Mouse (Mus musculus) adrenal gland (tissue): ENCODE results near the gene Baz1b.
"Not testable (repeated sequence)": the region's sequence is repeated elsewhere in the genome, so short reads cannot be mapped to it uniquely, and the experiment has no call there.

Experiments
- intact Hi-C: fragments of 180-260 bp; cut with DNase I; formaldehyde crosslinking; loops from one replicate; pipeline ENCODE4 v1.15.1; 2025

The Baz1b gene

DNA sequence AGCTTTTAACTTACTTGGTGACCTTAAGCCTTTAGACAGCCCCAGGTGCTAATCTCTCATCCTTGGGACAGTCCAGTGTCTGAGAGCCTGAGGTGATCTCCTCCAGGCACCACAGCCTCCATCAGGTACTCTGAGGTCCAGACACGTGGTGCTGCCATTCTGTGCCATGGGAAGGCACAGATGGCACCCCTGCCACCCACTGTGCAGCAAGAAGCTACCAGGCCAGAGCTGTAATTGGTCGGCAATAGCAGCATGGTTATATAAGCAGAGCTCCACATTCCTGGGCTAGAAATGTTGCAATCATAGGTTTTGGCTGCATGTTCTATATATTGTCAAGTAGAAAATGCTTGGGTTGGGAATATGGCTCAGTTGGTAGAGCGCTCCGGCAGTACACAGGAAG, 8.1 kb upstream of the Baz1b start:
- intact Hi-C loops = no loop called here

DNA sequence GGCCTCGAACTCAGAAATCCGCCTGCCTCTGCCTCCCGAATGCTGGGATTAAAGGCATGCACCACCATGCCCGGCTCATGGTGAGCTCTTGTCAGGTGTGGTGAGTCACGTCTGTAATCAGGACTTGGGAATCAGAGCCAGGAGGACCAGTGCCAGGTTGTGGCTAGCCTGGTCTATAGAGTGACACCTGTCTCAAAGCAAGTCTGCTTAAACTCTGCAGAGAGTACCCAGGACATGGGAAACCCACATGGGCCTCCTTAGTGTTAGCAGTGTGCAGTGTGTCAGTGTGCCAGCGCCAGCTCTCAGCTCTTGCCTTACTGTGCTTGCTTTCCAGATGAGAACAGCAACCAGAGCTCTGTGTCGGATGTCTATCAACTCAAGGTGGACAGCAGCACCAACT, 7.4 kb upstream of the Baz1b start:
- intact Hi-C loops = loop anchor here (10.0 kb wide), 1 partner anchor 165 kb away; no protein-coding TSS in a partner anchor

DNA sequence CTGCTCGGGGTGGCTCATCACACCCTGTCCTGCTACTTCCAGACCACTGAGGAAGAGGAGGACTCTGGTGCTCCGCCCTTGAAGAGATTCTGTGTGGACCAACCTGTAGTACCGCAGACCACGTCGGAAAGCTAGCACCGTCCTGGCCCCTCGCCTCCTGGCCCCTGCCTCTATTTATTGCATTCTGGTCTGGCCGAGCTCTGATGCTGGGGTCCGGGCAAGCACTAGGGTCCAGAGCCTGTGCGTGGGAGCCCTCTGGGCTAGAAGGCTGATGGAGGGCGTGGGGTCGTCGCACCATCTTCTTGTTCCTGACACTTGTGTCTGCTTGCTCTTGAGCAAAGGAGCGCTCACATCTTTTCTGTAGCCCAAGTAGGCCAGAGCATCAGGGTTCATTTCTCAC, 6.3 kb upstream of the Baz1b start:
- intact Hi-C loops = loop anchor here (10.0 kb wide), 1 partner anchor 166 kb away; no protein-coding TSS in a partner anchor

DNA sequence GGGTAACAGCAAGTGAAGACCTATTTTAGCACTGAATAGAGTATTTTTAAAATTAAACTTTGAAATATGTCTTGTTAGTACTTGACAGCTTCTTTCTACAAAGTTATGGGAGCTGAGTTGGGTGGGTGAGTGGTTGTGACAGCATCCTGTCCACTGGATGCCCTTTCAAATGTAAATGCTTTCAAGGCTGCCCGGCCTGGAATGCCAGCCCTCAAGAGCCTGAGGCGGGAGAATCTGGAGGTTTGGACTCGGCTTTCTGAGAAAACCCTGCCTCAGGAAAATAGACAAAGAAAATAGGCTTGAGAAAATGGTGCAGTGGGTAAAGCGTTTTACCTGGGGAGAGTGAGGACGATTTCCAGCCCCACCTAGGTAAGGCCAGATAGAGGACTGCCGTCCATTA, 5.3 kb upstream of the Baz1b start:
- intact Hi-C loops = loop anchor here (10.0 kb wide), 1 partner anchor 167 kb away; no protein-coding TSS in a partner anchor

DNA sequence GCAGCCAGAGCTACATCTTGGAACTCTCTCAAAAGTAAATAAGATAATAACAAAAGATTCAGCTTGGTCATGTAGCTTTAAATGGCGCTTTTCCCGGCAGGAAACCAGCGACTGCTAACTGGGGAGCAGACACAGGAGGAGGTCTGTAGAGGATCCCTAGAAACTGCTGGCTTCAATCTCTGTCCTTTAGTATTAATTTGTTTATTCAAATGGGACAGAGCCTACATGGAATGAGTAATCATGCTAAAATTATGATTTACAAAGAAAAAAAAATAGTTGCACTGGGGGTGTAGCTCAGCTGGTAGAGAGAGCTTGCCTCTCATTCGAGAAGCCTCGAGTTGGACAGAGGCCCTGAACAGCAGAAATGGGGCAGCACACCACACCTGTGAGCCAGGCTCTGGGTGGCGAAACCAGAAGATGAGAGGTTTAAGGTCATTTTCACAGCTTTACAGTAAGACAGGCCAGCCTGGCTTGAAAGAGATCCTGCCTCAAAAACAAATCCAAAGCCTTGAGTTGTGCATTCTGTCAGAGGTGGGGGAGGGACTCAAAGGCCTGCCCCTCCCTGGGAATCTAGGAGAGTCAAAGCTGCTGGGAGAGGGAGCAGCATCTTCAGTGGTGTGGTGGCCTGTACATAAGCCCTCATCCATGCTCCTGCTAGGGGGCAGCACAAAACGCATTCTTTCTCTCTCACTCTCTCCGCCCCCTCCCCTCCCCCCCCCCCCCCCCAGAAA, 3.8 kb upstream of the Baz1b start:
- intact Hi-C loops = loop anchor here (10.0 kb wide), 1 partner anchor 168 kb away; no protein-coding TSS in a partner anchor

DNA sequence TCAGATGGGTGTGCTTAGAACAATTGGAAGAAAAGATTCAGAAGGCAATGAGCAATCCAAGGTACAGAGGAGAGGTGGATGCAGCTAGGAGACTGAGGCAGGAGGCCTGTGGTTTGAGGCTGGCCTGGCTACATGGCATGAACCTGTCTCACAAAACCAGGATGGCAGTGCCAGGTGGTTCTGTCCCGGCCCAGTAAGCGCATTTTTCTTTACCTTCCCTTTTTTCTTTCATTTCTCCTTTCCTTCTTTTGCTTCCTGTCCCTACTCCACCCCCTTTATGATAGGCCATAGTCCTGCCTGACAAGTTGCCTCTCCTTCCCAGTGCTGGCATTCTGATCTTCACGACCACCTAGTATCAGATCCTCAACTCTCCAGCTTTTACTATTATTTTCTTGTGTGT, 2.0 kb upstream of the Baz1b start:
- intact Hi-C loops = loop anchor here (10.0 kb wide), 1 partner anchor 170 kb away; no protein-coding TSS in a partner anchor

DNA sequence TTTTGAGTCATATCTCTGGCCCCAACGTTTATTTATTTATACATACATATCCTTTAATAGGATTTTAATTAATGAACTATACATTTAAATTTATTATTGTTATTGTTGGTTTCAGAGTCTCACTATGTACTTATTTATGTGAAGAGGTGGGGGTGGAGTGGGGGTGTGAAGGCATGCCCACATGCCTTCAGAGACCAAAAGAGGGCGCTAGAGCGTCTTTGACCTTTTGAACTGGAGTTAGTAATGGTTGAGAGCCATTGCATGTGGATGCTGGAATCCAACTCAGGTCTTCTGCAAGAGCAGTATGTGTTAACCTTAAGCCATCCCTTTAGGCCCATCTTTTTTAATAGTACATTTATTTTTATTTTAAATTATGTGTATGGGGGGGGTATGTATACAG, 1.5 kb upstream of the Baz1b start:
- intact Hi-C loops = loop anchor here (10.0 kb wide), 1 partner anchor 171 kb away; no protein-coding TSS in a partner anchor

DNA sequence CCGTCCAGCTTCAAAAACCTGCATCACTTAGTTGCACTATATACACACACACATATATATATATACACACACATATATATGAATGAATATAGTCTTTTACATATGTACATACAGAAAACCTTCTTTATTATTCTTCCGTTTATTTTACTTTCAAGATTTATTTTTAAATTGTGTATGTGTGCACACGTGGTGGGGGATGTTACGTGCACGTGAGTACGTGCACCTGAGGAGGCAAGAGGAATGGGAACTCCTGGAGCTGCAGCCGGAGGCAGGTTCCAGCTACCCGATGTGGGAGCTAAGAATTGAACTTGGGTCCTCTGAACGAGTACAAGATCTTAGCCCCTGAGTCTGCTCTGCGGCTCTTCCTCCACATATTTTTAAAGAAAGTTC, 838 bp upstream of the Baz1b start:
- intact Hi-C loops = loop anchor here (10.0 kb wide), 1 partner anchor 171 kb away; no protein-coding TSS in a partner anchor

DNA sequence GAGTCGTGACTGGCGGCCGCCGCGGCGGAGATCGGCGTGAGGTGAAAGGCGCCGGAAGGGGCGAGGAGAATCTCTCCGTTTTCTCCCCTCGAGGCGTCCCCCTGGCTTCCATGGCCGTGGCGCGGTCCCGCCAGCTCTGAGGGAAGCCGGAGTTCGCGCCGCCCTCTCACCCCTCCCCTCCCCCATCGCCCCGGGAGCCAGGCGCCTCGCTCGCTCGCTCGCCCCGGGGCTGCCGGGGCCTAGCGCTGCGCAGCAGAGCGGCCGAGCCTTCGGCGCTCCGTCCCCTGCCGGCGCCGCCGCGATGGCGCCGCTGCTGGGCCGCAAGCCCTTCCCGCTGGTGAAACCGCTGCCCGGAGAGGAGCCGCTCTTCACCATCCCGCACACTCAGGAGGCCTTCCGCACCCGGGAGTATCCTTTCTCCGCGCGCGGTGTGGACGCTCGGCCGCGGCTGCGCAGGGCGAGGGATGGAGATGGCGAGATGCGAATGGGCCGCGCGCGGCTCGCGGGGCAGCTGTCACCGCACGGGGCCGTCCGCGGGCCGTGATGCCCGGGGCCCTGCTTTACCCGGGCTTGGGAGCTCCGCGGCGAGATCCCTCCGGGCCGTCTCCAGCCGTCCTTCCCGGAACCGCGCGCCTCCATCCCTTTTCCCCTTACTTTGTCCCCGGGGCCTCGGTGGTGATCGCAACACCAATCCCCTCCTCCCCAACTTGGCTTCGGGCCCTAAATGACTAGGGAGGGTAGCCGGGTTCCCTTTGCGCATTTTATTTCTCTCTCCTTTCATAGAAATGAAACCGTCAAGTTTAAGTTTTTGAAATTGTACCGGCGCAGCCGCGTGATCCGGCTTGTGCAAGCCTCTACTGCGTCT, 517 bp downstream of the Baz1b start:
- intact Hi-C loops = loop anchor here (10.0 kb wide), 1 partner anchor 173 kb away; no protein-coding TSS in a partner anchor

DNA sequence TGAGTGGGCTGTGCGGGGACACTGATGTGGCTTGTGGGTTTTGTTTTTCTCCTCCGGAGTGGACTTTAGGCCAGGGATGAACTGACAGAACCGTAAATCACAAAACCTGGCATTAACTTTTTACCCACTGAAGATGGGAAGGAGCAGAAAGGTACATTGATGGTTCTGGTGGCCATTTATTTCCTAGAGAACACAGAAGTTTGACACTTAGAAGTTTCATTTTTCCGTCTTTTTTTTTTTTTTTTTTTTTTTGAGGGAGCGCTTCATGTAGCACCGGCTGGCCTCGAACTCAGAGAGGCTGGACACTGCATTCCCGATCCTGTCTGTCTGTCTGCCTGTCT, 1.1 kb downstream of the Baz1b start:
- intact Hi-C loops = loop anchor here (10.0 kb wide), 1 partner anchor 173 kb away; no protein-coding TSS in a partner anchor

DNA sequence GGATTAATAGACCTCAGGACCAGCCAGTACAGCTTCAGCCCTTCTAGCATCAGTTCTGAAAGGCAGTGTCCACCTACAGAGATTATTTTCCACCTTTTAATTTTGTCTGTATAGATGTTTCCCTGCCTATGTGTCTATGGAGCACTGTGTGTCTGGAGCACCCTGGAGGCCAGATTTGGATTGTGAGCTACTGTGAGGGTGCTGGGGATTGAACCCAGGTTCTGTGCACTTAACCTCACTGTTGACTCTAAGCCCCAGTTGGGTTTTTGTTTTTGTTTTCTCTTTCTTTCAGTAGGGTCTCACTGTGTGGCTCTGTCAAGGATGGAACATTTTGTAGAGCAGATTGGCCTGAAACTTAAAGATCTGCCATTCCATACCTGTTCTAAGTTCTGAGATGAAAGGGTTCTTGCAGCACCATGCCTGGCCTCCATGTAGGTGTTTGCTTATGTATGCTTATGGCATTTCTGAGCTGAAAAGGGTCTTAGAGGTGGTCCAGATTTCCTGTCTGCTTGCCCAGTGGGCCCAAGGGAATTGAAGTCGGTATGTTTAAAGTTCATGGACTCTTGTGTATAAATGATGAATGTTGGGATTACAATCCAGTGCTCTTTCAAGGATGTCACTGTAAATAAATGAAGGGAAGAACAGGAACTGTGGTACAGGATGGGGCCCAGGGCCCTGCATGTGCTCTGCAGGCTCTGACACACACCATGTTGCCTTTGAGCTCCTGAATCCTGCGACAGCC, 2.4 kb downstream of the Baz1b start:
- intact Hi-C loops = loop anchor here (2.0 to 10.0 kb wide), 3 partner anchors 37 to 175 kb away; no protein-coding TSS in a partner anchor

DNA sequence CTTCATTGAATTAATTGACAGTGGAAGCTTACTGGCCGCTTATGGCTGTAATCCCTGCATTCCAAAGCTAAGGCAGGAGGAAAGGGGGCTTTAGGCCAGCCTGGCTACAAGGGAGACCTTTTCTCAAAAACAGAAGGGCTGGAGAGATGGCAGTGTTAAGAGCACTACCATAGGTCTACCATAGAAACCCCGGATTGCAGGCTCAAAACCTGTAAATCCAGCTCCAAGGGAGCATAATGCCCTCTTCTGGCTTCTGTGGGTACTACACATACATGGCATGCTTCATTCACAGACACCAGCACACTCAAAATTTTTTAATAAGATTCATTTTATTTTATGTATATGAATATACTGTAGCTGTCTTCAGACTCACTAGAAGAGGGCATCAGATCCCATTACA, 4.6 kb downstream of the Baz1b start:
- intact Hi-C loops = loop anchor here (2.0 to 5.0 kb wide), 2 partner anchors 39 to 73 kb away; no protein-coding TSS in a partner anchor

DNA sequence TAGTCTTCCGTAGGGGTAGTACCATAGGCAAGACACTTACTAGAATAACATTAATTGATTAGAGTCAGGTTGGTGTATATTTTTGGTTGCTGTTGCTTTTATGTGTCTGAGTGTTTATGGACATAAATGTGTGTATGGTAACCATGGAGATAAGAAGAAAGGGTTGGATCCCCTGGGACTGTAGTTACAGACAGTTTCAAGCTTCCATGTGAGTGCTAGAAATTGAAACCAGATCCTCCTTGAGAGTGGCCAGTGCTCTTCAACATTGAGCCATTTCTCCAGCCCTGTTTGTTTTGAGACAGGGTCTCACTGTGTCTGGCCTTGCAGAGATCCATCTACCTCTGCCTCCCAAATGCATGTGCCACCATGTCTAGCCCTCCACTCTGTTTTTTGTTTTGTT, 5.4 kb downstream of the Baz1b start:
- intact Hi-C loops = loop anchor here (5.0 kb wide), 1 partner anchor 40 kb away; no protein-coding TSS in a partner anchor

DNA sequence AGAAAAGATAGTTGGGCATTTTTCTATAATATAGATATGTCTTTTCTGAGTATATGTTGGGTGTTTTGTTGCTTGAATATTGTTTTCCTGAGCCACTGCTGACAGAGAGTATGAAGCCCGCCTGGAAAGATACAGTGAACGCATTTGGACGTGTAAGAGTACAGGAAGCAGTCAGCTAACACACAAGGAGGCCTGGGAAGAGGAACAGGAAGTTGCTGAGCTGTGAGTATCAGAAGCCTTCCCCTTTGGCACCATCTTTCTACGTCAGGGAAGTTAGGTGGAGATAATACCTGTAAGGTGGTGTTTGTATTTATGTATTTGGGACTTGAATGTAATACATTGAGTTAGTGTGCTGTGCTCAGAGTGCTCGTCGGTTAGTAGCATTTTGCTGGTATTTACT, 9.3 kb downstream of the Baz1b start:
- intact Hi-C loops = no loop called here

DNA sequence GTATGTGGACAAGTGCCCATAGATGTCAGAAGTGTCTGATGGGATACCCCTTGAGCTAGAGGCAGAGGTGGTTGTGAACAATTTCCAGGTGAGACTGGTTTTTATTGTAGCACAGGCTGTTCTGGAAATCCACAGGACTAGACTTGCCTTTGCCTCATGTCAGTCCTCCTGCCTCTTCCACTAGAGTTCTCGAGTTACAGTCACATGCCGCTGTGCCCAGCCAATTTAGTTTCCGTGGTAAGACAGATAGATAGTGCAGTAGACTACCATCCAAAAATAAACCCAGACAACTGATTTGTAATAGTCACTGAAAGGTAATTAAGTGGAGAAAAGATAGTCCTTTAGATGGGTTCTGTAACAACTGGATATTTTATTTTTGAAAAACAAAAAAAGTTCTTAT, 15.7 kb downstream of the Baz1b start:
- intact Hi-C loops = no loop called here

DNA sequence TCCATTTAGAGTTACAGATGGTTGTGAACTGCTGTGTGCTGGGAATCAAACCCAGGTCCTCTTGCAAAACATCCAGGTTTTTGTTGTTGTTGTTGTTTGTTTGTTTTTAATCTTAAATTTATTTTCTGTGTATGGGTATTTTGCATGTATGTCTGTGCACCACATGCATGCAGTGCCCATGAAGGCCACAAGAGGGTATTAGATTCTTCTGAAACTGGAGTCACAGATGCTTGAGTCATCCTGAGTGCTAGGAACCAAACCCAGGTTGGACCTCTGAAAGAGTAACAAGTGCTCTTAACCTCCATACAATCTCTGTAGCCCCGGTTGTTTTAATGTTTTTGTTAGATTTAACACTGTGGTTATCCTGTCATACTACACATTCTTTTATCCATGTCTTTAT, 21.1 kb downstream of the Baz1b start:
- intact Hi-C loops = no loop called here

DNA sequence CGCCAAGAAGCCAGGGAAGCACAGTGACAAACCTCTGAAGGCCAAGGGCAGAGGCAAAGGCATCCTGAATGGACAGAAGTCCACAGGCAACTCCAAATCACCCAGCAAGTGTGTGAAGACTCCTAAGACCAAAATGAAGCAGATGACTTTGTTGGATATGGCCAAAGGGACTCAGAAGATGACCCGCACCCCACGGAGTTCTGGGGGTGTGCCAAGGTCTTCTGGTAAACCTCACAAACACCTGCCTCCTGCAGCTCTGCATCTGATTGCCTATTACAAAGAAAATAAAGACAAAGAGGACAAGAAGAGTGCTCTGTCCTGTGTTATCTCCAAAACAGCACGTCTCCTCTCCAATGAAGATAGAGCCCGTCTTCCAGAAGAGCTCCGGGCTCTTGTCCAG, 29.8 kb downstream of the Baz1b start:
- intact Hi-C loops = no loop called here

DNA sequence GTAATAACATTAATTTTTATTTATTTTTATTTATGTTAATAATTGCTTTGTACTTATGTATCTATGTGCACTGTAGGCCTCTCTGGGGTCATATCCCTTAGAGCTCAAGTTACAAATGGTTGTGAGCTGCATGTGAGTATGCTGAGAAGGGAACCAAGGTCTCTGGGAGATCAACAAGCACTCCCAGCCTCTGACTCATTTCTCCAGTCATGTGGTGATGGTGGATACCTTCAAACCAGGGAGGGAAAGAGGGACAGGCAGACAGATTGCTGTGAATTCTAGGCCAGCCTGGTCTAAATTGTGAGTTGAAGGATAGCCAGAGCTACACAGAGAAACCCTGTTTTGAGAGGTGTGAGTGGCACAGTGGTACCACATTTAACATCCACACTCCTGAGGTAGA, 33.9 kb downstream of the Baz1b start:
- intact Hi-C loops = no loop called here

DNA sequence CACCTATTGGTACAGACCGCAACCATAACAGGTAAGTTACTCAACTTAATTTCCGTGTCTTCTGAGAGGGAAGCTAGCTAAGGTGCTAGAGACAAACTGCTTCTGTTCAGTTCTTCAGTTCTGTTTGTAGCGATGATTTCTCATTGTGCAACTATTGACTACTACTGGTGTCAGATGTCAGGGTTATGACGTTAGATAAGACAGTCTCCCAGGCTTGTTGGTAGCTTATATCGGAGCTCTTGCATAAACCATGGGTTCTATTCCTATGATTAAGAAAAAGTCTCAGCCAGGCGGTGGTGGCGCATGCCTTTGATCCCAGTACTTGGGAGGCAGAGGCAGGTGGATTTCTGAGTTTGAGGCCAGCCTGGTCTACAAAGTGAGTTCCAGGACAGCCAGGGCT, 35.0 kb downstream of the Baz1b start:
- intact Hi-C loops = no loop called here

DNA sequence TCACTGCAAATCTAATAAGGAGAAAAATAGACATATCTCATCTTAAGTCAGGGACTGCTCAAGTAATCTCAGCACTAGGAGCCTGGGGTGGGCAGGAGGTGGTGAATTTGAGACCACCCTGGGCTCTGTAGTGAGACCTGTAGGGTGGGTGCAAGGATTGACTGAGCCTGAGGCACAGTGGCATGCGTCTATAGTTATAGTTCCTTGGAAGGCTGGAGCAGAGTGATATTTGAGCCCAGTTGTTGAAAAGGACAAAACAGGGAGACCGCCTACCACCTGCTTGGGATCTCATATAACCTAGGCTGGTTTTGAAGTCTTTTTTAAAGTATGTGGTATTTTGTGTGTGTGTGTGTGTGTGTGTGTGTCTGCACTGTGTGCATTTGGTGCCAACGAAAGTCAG, 37.1 kb downstream of the Baz1b start:
- intact Hi-C loops = no loop called here

DNA sequence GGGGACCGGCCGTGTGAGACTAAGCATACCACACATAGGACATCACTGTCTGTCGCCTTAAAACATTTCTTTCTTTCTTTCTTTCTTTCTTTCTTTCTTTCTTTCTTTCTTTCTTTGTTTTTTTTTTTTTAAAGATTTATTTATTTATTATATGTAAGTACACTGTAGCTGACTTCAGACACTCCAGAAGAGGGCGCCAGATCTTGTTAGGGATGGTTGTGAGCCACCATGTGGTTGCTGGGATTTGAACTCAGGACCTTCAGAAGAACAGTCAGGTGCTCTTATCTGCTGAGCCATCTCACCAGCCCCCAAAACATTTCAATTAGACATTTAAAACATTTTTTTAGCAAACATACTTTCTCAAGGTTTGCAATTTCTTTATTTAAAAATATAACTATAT, 38.8 kb downstream of the Baz1b start:
- intact Hi-C loops = not testable (repeated sequence)
